Mouse (Mus musculus): ENCODE measurements around the gene Krtap29-1. TPM values are rescaled to one million over a fixed set of nuclear protein-coding genes. Genes with fewer than 3 reads are reported as not detected.

Krtap29-1 gene
- total RNA-seq (2014; fragmentation: Nextera tagmentation) (not detected in 2 replicates), total RNA-seq (2017) (not detected in 2 replicates), polyA plus RNA-seq (2012) (not detected in 2 replicates)

- no peak within 1 kb of the TSS for H3K4me3 ChIP-seq (ENCODE audit: low read depth, low read length)
- no peaks in the 10 kb centered on the region for H3K27me3 ChIP-seq (ENCODE audit: insufficient read depth, low read length)
- no peak for DNase-seq (ENCODE audit: low spot score)
- ATAC-seq (ENCODE audit: extremely low read depth, insufficient number of reproducible peaks, low FRiP score, poor library complexity, severe bottlenecking) = no peak
- H3K36me3 ChIP-seq (replicated peaks) = no peaks in the 10 kb centered on the region
- no peaks in the 10 kb centered on the region for H3K4me1 ChIP-seq (ENCODE audit: insufficient read depth, low read depth, low read length)
- TF ChIP-seq TAL1 (conservative IDR thresholded peaks at IDR 0.05; ENCODE audit: low read depth, low read length) = no peak
- TF ChIP-seq CTCF (IDR thresholded peaks at IDR 0.05; ENCODE audit: low read depth, low read length) = no peak
- TF ChIP-seq GATA1 (IDR thresholded peaks at IDR 0.05; ENCODE audit: borderline replicate concordance, low read length) = no peak
- TF ChIP-seq GATA2 (IDR thresholded peaks at IDR 0.05; ENCODE audit: borderline replicate concordance, low read depth, low read length) = no peak
- TF ChIP-seq POLR2AphosphoS5 (IDR thresholded peaks at IDR 0.05; ENCODE audit: insufficient replicate concordance, low read depth, low read length) = no peak
- H3K9me3 ChIP-seq (replicated peaks) = peaks cover 53% of the 10 kb centered on the region
Measured at GRCm38 (mm10) chr11:99978953-99979352, at the start of gene Krtap29-1. Gene Krtap29-1 (minus strand): TSS chr11:99979053.

DNA sequence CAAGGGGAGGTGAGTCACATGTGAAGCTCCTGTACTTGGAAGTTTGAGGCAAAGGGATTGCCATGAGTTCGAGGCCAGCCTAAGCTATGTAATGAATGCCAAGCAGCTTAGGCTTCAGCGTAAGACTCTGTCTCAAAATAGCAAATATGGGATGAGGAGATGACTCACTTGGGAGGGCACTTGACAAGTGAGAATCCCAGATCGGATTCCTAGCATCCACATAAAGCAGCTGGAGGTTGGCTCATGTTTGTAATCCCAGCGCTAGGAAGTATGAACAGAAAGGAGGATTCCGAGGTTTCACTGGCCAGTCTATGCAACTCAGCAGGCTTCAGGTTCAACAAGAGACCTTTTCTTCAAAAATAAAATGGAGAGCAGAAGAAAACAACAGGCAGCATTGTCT, 42.6 kb upstream of the Krtap29-1 start:
- Histone ChIP-seq H3K9me3 (replicated peaks) (peaks cover 52% of the 10 kb centered on the region), H3K4me3 (ENCODE audit: low read depth, low read length) (no peak overlapping the region), H3K36me3 (replicated peaks) (no peaks in the 10 kb centered on the region), H3K4me1 (ENCODE audit: insufficient read depth, low read depth, low read length) (no peaks in the 10 kb centered on the region), H3K27me3 (ENCODE audit: insufficient read depth, low read length) (no peaks in the 10 kb centered on the region)
- no peak for ATAC-seq (ENCODE audit: extremely low read depth, insufficient number of reproducible peaks, low FRiP score, poor library complexity, severe bottlenecking)
- no peak for DNase-seq (ENCODE audit: low spot score)
- TF ChIP-seq CTCF (IDR thresholded peaks at IDR 0.05; ENCODE audit: low read depth, low read length) (no peak), GATA2 (IDR thresholded peaks at IDR 0.05; ENCODE audit: borderline replicate concordance, low read depth, low read length) (no peak), POLR2AphosphoS5 (IDR thresholded peaks at IDR 0.05; ENCODE audit: insufficient replicate concordance, low read depth, low read length) (no peak), TAL1 (conservative IDR thresholded peaks at IDR 0.05; ENCODE audit: low read depth, low read length) (no peak), GATA1 (IDR thresholded peaks at IDR 0.05; ENCODE audit: borderline replicate concordance, low read length) (no peak)

GRCm38 (mm10) chr11:100019466-100019865, 40.6 kb upstream of the Krtap29-1 start:
- no peaks in the 10 kb centered on the region for H3K4me1 ChIP-seq (ENCODE audit: insufficient read depth, low read depth, low read length)
- no peak for ATAC-seq (ENCODE audit: extremely low read depth, insufficient number of reproducible peaks, low FRiP score, poor library complexity, severe bottlenecking)

DNA sequence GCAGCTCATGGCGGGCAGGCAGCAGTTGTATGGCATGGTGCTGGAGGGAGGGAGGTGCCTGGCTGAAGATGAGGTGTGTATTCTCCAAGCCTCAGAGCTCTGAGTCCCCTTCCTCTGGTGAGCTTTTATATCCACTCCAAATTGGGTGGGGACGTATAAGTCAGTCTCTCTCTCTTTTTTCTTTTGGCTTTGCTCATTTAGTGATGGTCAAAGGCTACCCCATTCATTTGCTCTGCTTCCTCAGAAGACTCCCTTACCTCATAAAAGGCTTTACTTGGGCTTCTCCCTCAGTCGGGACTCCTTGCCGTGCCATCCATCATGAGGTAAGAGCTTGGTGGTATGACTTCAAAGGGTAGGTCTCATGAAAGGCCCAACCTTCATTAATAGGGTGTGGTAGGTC, 37.3 kb upstream of the Krtap29-1 start, which contains the start of gene Krt33a:
TSS of gene Krt33a (minus strand) at position 101 of the 400 bp plus-strand sequence.
- no peak for TF ChIP-seq GATA1 (IDR thresholded peaks at IDR 0.05; ENCODE audit: borderline replicate concordance, low read length)
- TF ChIP-seq CTCF (IDR thresholded peaks at IDR 0.05; ENCODE audit: low read depth, low read length) = no peak
- no peak for TF ChIP-seq TAL1 (conservative IDR thresholded peaks at IDR 0.05; ENCODE audit: low read depth, low read length)
- TF ChIP-seq GATA2 (IDR thresholded peaks at IDR 0.05; ENCODE audit: borderline replicate concordance, low read depth, low read length) = no peak
- TF ChIP-seq POLR2AphosphoS5 (IDR thresholded peaks at IDR 0.05; ENCODE audit: insufficient replicate concordance, low read depth, low read length) = no peak
- peaks cover 55% of the 10 kb centered on the region for H3K9me3 ChIP-seq (replicated peaks)
- H3K36me3 ChIP-seq (replicated peaks) = no peaks in the 10 kb centered on the region
- H3K27me3 ChIP-seq (ENCODE audit: insufficient read depth, low read length) = no peaks in the 10 kb centered on the region
- H3K4me3 ChIP-seq (ENCODE audit: low read depth, low read length) = no peak within 1 kb of the TSS
- ATAC-seq (ENCODE audit: extremely low read depth, insufficient number of reproducible peaks, low FRiP score, poor library complexity, severe bottlenecking) (no peak), DNase-seq (ENCODE audit: low spot score) (no peak)
- H3K4me1 ChIP-seq (ENCODE audit: insufficient read depth, low read depth, low read length) = no peaks in the 10 kb centered on the region

More at GRCm38 (mm10) chr11:100019466-100019865, 40.6 kb upstream of the Krtap29-1 start:
- Histone ChIP-seq H3K9me3 (replicated peaks) (peaks cover 48% of the 10 kb centered on the region), H3K27me3 (ENCODE audit: insufficient read depth, low read length) (no peaks in the 10 kb centered on the region), H3K36me3 (replicated peaks) (no peaks in the 10 kb centered on the region), H3K4me3 (ENCODE audit: low read depth, low read length) (no peak overlapping the region)
- TF ChIP-seq CTCF (IDR thresholded peaks at IDR 0.05; ENCODE audit: low read depth, low read length) = no peak
- TF ChIP-seq GATA1 (IDR thresholded peaks at IDR 0.05; ENCODE audit: borderline replicate concordance, low read length) = no peak
- TF ChIP-seq GATA2 (IDR thresholded peaks at IDR 0.05; ENCODE audit: borderline replicate concordance, low read depth, low read length) = no peak
- no peak for TF ChIP-seq TAL1 (conservative IDR thresholded peaks at IDR 0.05; ENCODE audit: low read depth, low read length)
- TF ChIP-seq POLR2AphosphoS5 (IDR thresholded peaks at IDR 0.05; ENCODE audit: insufficient replicate concordance, low read depth, low read length) = no peak
- DNase-seq (ENCODE audit: low spot score) = no peak

DNA sequence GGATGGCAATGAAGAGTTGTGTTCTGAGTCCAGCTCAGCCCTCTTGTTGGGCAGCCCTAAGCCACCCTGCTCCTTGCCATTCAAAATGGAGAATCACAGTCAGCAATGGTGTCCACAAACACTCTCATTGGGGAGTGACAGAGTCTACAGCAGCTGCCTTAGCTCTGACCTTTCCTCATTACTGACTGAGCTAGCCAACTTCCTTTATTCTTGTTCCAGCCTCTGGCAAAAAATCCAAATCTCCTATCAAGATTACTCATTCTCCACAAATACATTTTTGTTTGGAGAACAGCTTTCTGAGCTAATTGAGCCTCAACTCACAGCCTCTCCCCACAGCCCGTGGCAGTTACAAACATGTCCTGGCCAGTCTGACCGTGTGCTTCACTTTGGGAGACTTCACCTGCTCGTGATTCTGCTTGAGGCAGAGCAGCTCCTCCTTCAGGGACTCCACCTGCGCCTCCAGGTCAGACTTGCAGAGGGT, 34.9 kb upstream of the Krtap29-1 start:
- DNase-seq (ENCODE audit: low spot score) (no peak), ATAC-seq (ENCODE audit: extremely low read depth, insufficient number of reproducible peaks, low FRiP score, poor library complexity, severe bottlenecking) (no peak)
- Histone ChIP-seq H3K4me1 (ENCODE audit: insufficient read depth, low read depth, low read length) (no peaks in the 10 kb centered on the region), H3K27me3 (ENCODE audit: insufficient read depth, low read length) (no peaks in the 10 kb centered on the region), H3K4me3 (ENCODE audit: low read depth, low read length) (no peak overlapping the region), H3K9me3 (replicated peaks) (peaks cover 57% of the 10 kb centered on the region), H3K36me3 (replicated peaks) (no peaks in the 10 kb centered on the region)
- TF ChIP-seq CTCF (IDR thresholded peaks at IDR 0.05; ENCODE audit: low read depth, low read length) (no peak), TAL1 (conservative IDR thresholded peaks at IDR 0.05; ENCODE audit: low read depth, low read length) (no peak), GATA2 (IDR thresholded peaks at IDR 0.05; ENCODE audit: borderline replicate concordance, low read depth, low read length) (no peak), POLR2AphosphoS5 (IDR thresholded peaks at IDR 0.05; ENCODE audit: insufficient replicate concordance, low read depth, low read length) (no peak), GATA1 (IDR thresholded peaks at IDR 0.05; ENCODE audit: borderline replicate concordance, low read length) (no peak)

- DNase-seq (ENCODE audit: low spot score) = no peak
- no peaks in the 10 kb centered on the region for H3K4me1 ChIP-seq (ENCODE audit: insufficient read depth, low read depth, low read length)
- TF ChIP-seq CTCF (IDR thresholded peaks at IDR 0.05; ENCODE audit: low read depth, low read length) = no peak
- no peak for TF ChIP-seq POLR2AphosphoS5 (IDR thresholded peaks at IDR 0.05; ENCODE audit: insufficient replicate concordance, low read depth, low read length)
- TF ChIP-seq TAL1 (conservative IDR thresholded peaks at IDR 0.05; ENCODE audit: low read depth, low read length) = no peak
- TF ChIP-seq GATA2 (IDR thresholded peaks at IDR 0.05; ENCODE audit: borderline replicate concordance, low read depth, low read length) = no peak
- no peak for TF ChIP-seq GATA1 (IDR thresholded peaks at IDR 0.05; ENCODE audit: borderline replicate concordance, low read length)
- no peaks in the 10 kb centered on the region for H3K36me3 ChIP-seq (replicated peaks)
- no peaks in the 10 kb centered on the region for H3K27me3 ChIP-seq (ENCODE audit: insufficient read depth, low read length)
- no peak overlapping the region for H3K4me3 ChIP-seq (ENCODE audit: low read depth, low read length)
- ATAC-seq (ENCODE audit: extremely low read depth, insufficient number of reproducible peaks, low FRiP score, poor library complexity, severe bottlenecking) = no peak
- H3K9me3 ChIP-seq (replicated peaks) = peaks cover 48% of the 10 kb centered on the region
Measured at GRCm38 (mm10) chr11:100010682-100011081, 31.8 kb upstream of the Krtap29-1 start.

Data from G1E (cell line).